Mouse (Mus musculus) bone marrow, adult 2 months (tissue): ENCODE measurements at regions not wholly inside any gene's neighbourhood (a gene's known extent, or its start where the extent isn't known, plus 50 kb on each side); places are given as distances from the start of the nearest gene placed in this dataset.
"Not testable (repeated sequence)": the region's sequence is repeated elsewhere in the genome, so short reads cannot be mapped to it uniquely, and the experiment has no call there.

ENCODE experiments used
- CTCF ChIP-seq: fragments of 200-500 bp; IDR thresholded peaks from 2 replicates; pipeline ENCODE4 v1.5.1; 2011; ENCODE audit warnings: low read length, control low read depth; ENCODE audit not compliant: control insufficient read depth, insufficient read depth
- POLR2A ChIP-seq: fragments of 200-500 bp; IDR thresholded peaks from 2 replicates; pipeline ENCODE4 v1.6.1; 2011; ENCODE audit warnings: low read depth, mild to moderate bottlenecking, control low read depth, low read length, borderline replicate concordance; ENCODE audit not compliant: control insufficient read depth

GRCm38 (mm10) chr19:3091771-3092170 lies 190.9 kb upstream of the Mrpl21 start:
- not testable (repeated sequence) for TF ChIP-seq CTCF, POLR2A
